Mouse (Mus musculus): ENCODE data around the gene Arhgap22.

The Arhgap22 gene

DNA sequence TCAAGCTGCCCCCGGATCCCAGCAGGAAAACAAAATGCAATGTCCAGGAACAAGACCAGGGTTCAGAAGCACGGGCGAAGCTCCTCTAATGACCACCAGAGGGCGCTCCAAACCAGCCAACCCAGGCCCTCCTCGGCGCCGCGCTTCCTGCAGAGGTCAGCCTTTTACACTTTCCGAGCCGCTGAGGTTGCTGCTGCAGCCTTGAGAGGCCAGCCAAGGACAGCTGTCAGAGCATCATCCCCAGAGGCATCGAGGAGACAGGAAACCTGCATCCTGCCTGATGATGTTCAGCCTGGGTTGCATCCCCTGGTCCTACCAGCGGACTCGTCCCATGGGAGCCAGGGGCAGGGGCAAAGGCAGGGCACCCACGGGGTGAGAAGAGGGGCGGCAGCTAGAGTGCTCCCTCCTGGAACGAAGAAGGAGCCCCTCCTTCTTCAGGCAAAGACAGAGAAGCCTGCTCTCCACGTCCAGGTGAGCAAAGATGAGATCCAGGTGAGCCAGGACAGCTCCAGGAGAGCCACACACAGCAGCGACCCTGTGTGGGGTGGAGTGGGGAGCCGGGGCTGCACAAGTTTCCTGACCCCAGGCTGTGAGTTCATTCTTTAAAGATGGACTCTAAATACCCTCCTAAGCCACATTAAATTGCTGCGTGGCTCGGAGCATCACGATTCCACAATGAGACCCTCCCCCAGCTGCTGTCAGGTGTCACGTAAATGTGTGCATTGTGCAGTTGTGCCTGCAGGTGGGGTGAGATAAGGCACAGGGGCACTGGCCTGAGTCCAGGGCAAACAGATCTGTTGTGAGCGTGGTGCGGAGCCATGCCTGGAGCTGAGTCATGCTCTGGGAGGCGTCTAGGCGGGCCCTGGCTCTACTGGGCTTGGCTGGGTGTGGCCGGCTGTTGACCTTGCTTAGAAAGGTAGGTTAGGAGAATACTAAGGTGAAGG lies at the start of gene Arhgap22:
Gene Arhgap22, plus strand, starts transcription at position 204 of the 944 bp plus-strand sequence.
- DNase-seq (ENCODE audit: low spot score in 2 of 2) = peak; percentile 80 to 86

DNA sequence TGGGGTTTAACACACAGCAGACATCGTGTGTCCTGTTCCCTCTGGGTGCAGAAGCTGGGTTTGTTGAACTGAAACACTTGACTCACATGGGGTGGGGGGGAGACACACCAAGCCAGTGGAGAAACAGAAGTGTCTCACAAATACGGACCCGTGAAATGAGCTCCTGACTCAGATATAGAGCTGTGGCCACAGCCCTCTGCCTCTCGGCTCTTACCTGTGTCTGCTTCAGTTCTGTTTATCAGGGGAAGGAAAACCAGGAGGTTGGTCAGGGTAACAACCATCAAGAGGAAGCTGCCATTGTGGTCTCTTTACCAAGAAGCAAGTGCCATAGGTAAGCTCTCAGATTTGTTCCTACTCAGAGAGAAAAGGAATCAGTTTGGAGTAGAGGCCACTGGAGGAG lies 45.1 kb upstream of the Arhgap22 start:
- no peak for DNase-seq (ENCODE audit: low spot score in 2 of 2)

DNA sequence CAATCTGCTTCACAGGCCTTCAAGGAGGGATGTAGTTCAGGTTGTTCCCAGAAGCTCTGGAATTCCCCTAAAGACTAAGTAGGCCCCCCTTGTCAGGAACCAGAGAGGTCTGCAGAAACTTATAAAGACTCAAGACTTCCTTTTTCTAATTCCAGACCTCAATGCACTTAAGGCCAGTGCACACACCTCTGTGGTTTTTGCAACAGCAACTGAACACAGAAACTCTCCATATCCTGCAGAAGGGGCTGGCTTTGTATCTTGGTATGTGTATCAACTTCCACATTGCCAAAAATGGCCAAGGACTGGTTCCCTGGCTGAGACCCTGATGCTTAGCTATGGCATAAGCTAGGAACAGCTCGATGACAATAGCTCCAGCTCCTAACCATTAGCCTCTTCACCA lies 41.9 kb upstream of the Arhgap22 start:
- DNase-seq (ENCODE audit: low spot score in 2 of 2) = no peak

DNA sequence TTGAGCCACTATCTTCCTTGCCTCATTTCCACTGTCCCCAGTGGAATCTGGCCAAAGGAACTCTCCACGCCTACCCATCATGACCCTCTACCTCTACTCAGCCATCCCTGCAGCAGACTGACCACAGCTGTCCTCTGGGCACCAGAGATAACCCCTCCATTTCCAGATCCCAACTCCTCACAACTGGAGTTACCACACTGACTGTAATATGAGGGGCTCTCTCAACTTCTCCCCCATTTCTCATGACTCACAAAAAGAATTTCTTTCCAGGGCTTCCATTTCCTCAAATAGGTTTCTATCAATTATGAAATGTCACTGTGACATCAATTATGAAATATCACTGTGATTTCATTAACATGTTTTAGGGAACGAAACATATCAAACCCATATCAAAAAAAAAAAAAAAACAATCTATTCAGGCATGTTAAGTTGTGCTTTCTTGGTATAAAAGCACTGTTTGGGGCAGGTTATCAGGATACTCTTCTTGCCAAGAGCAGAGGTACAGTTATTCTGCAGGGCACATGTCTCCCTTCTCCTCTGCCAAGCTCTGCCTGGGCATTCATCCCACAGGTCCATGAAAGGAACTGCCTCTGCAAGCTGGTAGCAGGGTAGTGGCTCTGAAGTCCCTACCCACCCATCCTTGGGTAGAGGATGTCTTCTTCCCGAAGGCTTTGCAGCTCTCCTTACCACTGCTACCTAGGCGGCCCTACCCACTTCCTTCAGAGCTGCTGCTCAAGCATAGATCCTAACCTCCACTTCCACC lies 38.6 kb upstream of the Arhgap22 start:
- no peak for DNase-seq (ENCODE audit: low spot score in 2 of 2)

DNA sequence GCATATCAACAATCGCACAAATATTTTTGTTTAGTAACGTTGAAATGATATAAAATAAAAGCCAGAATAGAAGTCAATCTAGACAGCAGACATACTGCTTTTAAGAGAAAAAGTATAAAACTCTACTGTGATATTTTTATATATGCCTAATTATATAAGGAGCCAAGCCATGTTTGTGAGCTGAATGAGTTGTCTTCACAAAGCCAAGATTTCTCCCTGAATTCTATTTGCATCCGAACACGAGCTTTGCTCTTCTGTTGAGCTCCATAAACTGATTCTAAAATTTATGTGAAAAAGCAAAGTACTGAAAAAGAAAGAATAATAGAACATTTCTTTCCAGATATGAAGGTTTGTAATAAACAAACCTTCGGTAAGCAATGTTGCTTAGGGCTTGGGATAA lies 33.7 kb upstream of the Arhgap22 start:
- no peak for DNase-seq (ENCODE audit: low spot score in 2 of 2)

DNA sequence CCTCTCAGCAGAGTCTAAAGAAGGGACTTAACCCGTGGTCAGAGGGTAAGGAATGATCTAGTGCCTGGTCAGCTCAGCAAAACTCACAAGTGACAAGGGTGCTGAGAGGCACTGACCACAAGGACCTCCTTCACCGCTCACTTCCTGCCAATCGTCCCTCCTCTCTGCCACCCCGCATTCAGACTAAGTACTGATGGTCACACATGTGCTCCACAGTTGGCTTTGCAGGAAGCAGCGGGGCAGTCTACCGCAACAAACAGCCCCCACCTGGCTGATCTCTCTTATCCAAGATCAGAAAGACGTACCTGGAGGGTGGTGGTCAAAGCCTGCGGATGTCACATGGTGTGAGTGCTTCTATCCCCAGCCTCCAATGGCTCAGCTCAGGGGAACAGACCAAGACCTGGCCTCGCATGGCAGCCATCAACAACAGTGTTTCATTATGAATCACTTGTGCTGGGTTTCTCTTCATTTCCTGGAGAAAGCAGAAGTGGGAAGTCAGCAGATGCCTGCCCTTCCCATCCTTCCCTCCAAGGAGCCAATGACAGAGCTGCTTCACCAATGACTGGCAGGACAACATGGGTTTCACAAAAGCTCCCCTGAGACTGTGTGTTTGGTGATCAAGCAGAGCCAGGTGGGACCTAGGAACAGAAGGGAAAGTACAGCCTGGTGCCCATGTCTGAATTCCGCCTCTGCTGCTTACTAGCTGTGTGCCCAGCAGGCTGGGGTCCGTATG lies 28.6 kb upstream of the Arhgap22 start, which contains the start of gene Wdfy4:
Gene Wdfy4, minus strand, starts transcription at position 441 of the 733 bp plus-strand sequence.
- peak in 1 of 2 experiments; percentile 19 for DNase-seq (ENCODE audit: low spot score in 2 of 2)

DNA sequence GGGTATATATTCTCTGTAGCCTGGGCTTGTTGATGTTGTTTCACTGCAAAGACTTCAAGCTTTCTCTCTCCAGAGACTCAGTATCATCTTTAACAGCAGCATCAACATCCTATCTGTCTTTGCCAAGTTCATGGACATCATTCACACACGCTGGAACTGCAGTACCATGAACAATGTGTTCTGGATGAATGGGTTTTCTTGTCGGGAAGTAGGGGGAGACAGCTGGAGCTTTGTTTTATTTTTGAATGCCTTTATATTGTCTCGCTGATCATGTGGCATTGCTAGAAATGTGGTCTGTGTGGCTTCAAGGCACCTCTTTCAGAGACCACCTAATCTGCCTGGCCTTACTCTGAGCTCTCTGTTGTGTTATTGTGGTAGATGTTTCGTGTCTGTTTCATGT lies 26.6 kb upstream of the Arhgap22 start:
- no peak for DNase-seq (ENCODE audit: low spot score in 2 of 2)

DNA sequence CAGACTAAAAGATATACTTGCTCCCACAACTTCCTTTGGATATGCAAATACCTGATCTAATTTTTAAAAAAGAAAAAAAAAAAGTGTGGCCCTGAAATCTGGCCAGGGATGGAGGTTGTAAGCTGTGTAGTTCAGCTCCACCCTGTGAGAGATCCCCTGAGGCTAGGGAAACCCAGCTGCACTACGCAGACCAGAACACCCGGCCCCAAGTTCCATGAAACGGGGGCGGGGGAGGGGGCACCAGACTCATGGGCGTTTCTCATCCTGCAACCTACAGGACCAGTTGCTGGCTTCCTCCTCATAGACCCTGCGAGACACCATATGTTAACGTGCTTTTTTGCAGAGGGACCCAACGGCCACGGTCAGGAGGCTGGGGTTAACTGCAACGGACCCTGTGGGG lies 24.6 kb upstream of the Arhgap22 start:
- DNase-seq (ENCODE audit: low spot score in 2 of 2) = no peak

DNA sequence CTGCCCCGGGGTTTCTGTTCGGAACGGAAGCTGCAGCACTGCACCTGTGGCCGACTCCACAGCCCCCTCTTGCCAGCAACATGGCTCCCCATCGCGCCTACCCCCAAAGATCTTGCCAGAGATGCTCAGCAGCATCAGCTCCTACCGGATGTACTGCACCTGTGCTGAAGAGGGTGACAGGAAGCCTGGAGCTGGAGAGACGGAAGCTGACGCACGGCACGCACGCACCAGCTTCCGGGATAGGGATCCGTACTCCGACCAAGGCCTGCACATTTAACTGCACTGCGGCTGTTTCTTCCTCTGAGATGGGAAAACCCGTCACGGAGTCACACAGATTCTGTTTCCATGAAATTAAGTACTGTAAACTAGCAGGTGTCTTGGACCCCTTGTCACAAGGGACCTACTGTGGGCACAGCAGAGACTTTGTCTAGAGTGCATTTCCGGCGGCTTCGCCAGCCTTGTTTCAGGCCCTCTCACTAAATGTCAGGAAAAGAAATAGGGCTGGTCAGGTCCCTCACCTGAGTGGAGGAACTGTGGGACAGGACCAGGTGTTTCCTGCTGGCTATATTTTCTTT lies 23.9 kb upstream of the Arhgap22 start:
- no peak for DNase-seq (ENCODE audit: low spot score in 2 of 2)

DNA sequence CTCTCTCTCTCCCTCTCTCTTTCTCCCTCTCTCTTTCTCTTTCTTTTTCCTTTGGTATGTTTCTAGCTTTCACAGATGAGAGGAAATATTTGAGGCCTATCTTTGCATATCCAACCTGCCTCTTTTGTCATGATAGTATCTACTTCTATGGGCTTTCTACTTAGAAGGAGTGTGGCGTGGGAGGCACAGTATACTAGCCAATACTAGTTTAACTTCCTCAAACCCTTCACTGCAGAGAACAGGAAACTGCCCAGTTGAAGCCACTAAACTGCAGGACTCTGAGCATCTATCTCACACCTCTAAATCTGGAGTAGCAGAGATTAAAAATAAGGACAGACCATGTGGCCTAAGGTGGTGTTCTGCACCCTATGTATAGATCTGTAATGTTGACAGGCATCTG lies 23.2 kb upstream of the Arhgap22 start:
- DNase-seq (ENCODE audit: low spot score in 2 of 2) = no peak

DNA sequence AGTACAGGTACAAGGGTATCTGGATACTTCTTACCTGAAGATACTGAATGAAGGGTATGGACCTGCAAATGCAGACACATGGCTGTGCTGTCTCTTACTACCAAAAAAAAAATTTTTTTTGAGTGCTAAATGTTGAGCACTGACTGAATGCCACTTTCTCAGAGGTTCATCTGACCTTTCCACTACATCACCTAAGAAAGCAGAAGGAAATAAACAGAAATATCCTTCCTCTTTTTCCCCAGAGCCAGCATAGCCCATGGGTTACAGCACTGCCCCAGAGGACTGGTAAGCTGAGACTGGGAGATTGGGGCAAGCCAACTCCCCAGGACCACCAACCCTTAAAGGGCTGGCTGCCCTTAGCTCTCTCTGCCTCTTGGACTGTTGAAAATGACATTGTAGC lies 20.1 kb upstream of the Arhgap22 start:
- DNase-seq (ENCODE audit: low spot score in 2 of 2) = no peak

DNA sequence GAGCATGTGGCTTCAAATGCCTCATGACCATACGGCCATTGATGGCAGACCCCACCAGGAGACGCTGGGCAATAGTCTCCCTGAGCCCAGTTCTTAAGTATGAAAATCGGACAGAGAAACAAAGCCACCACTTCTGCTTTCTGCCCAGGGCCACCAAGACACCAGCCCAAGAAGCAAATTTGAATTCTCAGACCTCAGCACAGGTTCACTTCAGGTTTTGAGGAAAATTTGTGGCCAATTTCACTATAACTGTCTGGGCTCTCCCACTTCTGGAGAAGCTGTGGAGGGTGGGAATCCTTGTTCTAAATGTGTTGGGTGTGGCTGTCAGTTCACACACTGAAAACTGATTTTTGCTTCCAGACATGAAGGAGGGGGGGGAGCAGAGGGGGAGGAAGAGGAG lies 19.6 kb upstream of the Arhgap22 start:
- DNase-seq (ENCODE audit: low spot score in 2 of 2) = no peak

DNA sequence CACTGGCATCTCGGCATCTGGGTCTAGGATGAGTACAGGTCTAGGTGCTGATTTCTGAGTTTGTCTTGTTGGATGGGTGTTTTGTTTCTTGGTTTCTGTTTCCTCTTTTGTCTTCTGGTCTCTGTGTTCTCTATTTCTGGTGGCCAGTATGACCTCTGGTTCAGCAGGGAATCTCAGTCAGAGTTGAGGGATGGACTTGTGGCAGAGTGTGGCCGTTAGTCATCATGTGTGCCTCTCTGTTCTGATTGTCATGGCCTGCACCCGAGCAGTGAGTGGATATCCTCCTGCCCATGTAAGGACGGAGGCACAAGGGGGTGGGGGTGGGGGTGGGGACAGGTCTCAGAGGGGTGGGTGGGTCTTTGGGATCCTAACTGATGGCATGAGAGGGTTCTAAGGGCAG lies 11.7 kb upstream of the Arhgap22 start:
- no peak for DNase-seq (ENCODE audit: low spot score in 2 of 2)

DNA sequence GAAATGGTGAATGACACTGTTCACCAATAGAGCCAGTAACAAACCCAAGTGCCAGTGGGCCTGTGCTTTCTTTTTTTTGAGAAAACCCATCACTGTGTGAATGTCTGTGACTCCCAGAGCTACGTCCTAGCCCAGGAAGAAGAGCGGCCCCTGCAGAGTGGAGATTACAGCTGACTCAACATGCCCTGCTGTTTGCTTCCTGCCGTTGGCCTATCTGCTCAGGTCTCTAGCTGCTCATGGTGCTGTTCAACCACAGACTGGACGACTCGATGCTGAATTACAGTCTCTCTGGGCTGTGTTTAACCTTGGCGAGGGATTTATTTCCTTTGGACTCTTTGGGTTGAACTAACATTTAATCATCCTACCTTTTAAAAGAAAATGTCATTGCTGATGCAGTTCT lies 10.9 kb upstream of the Arhgap22 start:
- DNase-seq (ENCODE audit: low spot score in 2 of 2) = no peak

DNA sequence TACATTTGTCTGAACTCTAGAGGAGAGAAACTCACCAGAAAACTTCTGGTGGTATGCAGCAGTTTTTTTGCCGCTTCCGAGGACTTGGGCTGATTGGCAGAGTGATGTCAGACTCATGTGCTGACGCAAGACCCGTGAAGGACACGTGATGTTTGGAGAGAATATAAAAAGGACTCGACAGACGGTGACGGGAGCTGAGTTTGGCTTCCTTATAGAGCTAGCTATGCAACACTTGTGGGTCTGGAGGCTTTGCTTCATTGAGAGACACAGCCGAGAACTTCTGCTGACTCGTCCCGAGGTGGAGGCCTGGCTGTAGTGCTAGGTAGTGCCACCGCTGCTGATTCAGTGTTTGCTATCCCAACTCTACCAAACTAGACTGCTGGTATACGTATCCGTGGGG lies 10.0 kb upstream of the Arhgap22 start:
- DNase-seq (ENCODE audit: low spot score in 2 of 2) = no peak

DNA sequence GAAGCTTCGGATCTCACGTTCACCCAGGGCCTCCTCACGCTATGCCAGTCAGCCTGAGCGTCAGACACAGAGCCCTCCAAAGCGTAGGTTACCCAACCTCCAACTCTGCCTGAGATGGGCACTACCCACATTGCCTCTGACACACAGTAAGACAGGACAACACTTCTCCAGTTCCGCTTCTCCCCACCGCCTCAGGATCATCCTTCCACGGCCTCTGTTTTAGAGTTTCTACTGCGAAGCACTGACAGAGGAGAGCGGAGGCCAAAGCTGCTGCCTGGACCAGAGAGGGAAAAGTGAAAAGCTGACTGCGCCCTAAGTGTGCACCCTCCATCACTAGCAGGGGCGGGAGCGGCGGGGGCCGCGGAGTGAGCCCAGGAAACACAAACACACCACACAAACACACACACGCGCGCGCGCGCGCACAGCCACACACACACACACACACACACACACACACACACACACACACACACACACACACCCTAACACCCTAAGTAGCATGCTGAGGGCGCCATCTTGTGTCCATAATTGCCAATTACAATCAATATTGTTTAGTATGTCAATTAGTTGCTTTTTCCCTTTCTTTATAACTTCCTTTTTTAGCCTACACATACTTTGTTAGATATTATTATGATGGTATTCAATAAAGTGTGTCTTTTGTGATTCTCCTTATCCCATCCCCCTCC lies 8.4 kb upstream of the Arhgap22 start:
- no peak for DNase-seq (ENCODE audit: low spot score in 2 of 2)

DNA sequence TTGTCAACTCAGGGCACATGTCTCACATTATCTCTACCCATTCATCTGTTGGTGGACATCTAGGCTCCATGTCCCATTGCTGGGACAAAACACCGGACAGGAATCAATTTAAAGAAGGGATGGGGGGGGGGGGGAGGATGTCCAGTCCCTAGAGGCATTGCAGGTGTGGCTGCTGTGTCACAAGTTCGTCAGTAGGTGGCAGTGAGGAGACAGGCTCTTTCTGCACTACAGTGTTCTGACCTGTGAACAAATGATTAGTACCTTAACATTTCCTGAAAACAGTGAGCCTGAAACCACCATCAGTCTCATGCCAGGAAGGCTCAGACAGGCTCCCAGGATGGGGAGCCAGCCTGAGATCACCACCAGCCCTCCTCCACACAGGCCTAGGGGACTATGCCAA lies 6.8 kb upstream of the Arhgap22 start:
- DNase-seq (ENCODE audit: low spot score in 2 of 2) = no peak

DNA sequence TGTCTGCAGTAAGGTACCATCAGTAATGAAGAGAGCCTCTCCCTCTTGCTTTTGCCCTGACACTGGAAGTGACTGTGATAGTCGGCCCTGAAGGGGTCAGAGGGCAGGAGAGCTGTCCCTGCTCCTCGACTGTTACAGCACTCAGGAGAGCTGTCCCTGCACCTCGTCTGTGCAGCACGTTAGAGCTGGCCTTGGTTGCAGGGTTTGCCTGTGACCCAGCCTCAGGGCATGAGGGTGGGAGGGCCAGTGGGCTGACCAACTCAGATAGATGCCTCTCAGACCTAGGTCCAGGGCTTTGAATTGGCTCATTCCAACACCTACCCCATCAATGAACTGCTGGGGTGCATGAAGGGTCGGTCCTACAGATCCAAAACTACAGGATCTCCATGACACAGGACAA lies 5.5 kb upstream of the Arhgap22 start:
- peak in 1 of 2 experiments; percentile 52 for DNase-seq (ENCODE audit: low spot score in 2 of 2)

DNA sequence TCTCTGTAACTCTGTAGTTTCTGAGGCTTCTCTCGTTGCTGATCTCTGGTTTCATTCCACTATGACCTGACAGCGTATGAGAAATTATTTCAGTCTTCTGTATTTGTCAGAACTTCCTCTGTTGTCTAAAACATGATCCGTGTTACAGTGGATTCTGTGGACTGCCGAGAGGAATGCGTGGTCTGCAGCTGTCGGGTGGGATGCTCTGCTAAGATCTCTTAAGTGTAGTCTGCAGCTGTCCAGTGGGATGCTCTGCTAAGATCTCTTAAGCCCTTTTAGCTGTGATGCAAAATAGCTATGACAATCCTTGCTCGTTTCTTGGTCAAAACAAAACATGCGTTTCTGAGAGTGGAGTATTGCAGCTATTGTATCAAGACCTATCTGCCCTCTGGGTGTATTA lies 3.0 kb upstream of the Arhgap22 start:
- no peak for DNase-seq (ENCODE audit: low spot score in 2 of 2)

DNA sequence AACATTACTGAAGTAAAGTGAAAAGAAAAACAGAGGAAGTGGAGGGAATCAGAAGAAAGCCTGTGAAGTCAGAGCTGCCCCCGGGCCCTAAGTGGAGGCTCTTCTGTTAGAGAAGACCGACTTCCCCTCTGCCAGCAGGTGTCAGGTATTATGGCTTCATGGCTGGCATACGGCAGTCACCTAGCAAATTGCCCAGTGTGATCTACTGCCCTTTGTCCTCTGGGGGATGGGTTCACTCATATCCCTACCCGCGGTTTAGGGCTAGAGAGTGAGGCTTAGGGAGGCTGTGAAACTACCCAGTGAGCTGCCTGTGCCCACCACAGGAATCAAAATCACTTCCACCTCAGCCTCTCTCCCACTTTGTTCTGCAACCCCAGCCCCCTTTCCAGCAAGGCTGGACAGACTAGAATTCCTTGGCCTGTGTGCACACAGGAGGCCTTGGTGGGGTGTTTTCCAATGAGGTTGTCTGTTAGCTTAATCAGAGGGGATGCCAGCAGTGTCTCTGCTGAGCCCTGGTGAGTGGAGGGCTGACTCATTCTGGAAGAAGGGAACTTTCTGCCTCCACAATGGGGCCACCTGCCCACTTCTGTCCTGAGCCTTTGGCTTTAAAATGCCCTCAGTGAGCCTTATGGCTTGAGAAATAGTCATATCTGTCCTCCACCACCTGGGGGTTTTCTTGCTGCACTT lies 1.4 kb upstream of the Arhgap22 start:
- DNase-seq (ENCODE audit: low spot score in 2 of 2) = peak in 1 of 2 experiments; percentile 13

DNA sequence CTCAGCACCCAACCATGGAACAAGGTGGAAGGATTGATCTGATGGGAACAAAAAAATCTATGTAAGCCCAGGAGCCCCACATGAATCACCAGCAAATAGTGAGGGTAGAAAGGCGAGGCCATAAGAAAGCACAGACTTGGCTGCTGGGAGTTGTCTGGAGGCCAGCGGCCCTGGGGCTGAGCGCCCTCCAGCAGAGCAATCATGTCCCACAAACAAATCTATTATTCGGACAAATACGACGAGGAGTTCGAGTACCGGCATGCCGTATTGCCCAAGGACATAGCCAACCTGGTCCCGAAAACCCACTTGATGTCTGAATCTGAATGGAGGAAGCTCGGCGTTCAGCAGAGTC lies 892 bp upstream of the Arhgap22 start:
- DNase-seq (ENCODE audit: low spot score in 2 of 2) = peak in 1 of 2 experiments; percentile 25

Measured in urinary bladder, postnatal 4 days (tissue).